Mouse (Mus musculus) testis, adult 2 months (tissue): ENCODE measurements around the gene Ate1.

Experiments used
- CTCF ChIP-seq: fragments of 200-500 bp; IDR thresholded peaks from 2 replicates; pipeline ENCODE4 v1.5.1; 2012; ENCODE audit warnings: low read depth, mild to moderate bottlenecking, inconsistent platforms, low read length, moderate library complexity; ENCODE audit not compliant: control insufficient read depth, insufficient read depth, insufficient replicate concordance
- POLR2A ChIP-seq: fragments of 200-500 bp; IDR thresholded peaks from 2 replicates; pipeline ENCODE4 v1.6.1; 2012; ENCODE audit warnings: low read depth, mild to moderate bottlenecking, inconsistent platforms, low read length, moderate library complexity; ENCODE audit not compliant: control insufficient read depth

- TF ChIP-seq POLR2A (no peak), CTCF (no peak)
These were observed 116.8 kb downstream of the Ate1 start for GRCm38 (mm10) chr7:130403346-130403745.
